Mouse (Mus musculus) liver, embryonic 14.5 days (tissue): ENCODE results near the gene Gm17304. TPM values are rescaled to one million over a fixed set of nuclear protein-coding genes. Genes with fewer than 3 reads are reported as not detected.

Experiments
- ATAC-seq: fragments of 200-750 bp; cut with Nextera tagmentation; 2 replicates; pipeline ENCODE4 v1.8.0; 2017; ENCODE audit warnings: moderate number of reproducible peaks, mild to moderate bottlenecking, moderate library complexity; ENCODE audit not compliant: insufficient read depth
- DNase-seq, 3 experiments: peaks; one replicate each; pipeline ENCODE4 v3.0.0-alpha.2; 2012 to 2013; ENCODE audit warnings: low read depth in 3 of 3, low spot score in 3 of 3
- H3K27ac ChIP-seq: fragments of 300-500 bp; sonication (generic); 2 replicates; pipeline ENCODE4 v1.5.1; 2014; ENCODE audit warnings: moderate library complexity, mild to moderate bottlenecking, control low read depth, inconsistent platforms
- H3K27me3 ChIP-seq: fragments of 300-500 bp; sonication (generic); 2 replicates; pipeline ENCODE4 v1.6.1; 2014; ENCODE audit warnings: mild to moderate bottlenecking, low read length, moderate library complexity; ENCODE audit not compliant: control insufficient read depth, insufficient read depth
- H3K36me3 ChIP-seq: fragments of 300-500 bp; sonication (generic); replicated peaks from 2 replicates; pipeline ENCODE4 v1.6.1; 2014; ENCODE audit warnings: low read depth; ENCODE audit not compliant: control insufficient read depth, insufficient read depth
- H3K4me1 ChIP-seq, 2 experiments: fragments of 200-500 bp in 1 of 2; fragments of 300-500 bp in 1 of 2; sonication (generic) in 1 of 2; replicated peaks; 2 replicates each; pipeline ENCODE4 v1.6.1; 2012 to 2014; ENCODE audit warnings: antibody characterized with exemption in 1 of 2, inconsistent platforms in 1 of 2, low read length in 1 of 2; ENCODE audit not compliant: control insufficient read depth in 2 of 2, insufficient read depth in 2 of 2
- H3K4me2 ChIP-seq: fragments of 300-500 bp; sonication (generic); 2 replicates; pipeline ENCODE4 v1.6.1; 2014; ENCODE audit warnings: low read depth, mild to moderate bottlenecking, control low read depth, moderate library complexity
- H3K4me3 ChIP-seq, 2 experiments: fragments of 200-500 bp in 1 of 2; fragments of 300-500 bp in 1 of 2; sonication (generic) in 1 of 2; 2 replicates each; pipeline ENCODE4 v1.5.1; 2012 to 2014; ENCODE audit warnings: low read depth in 2 of 2, low read length in 2 of 2, mild to moderate bottlenecking in 2 of 2, control low read depth in 1 of 2, inconsistent platforms in 1 of 2, moderate library complexity in 1 of 2; ENCODE audit not compliant: insufficient read depth in 1 of 2
- H3K9ac ChIP-seq: fragments of 300-500 bp; sonication (generic); replicated peaks from 2 replicates; pipeline ENCODE4 v1.6.1; 2014; ENCODE audit warnings: mild to moderate bottlenecking, control low read depth, moderate library complexity
- H3K9me3 ChIP-seq: fragments of 300-500 bp; sonication (generic); 2 replicates; pipeline ENCODE4 v1.6.1; 2016; ENCODE audit warnings: low read length, mixed read lengths; ENCODE audit not compliant: control insufficient read depth
- CTCF ChIP-seq: IDR thresholded peaks from 2 replicates; pipeline ENCODE4 v1.5.1; 2016; ENCODE audit warnings: antibody characterized with exemption, low read depth, control low read depth
- EP300 ChIP-seq: IDR thresholded peaks from 2 replicates; pipeline ENCODE4 v1.6.1; 2016; ENCODE audit warnings: antibody characterized with exemption, low read depth
- WGBS: fragments of 180-500 bp; shearing (Covaris S2); extraction: QIAGEN DNeasy Blood & Tissue Kit; methylation state at CpG from one replicate; pipeline ENCODE4 v1.1.7; 2014; ENCODE audit not compliant: insufficient replicate concordance; 5-methylcytosine and 5-hydroxymethylcytosine counted together
- polyA plus RNA-seq, 2 experiments: library from polyadenylated mRNA; depleted of rRNA in 1 of 2; stranded (reverse) in 1 of 2; unstranded in 1 of 2; fragments of >200 nt; fragmentation: Nextera tagmentation in 1 of 2; extraction: Ambion mirVana in 1 of 2; gene quantifications; 2 replicates each; pipeline versions ENCODE4 v1.2.1 to v1.2.3; 2012 to 2014

Gene Gm17304
- polyA plus RNA-seq (2012; rRNA removed), result not detected in 2 replicates
- not detected in 2 replicates for polyA plus RNA-seq (2014; fragmentation: Nextera tagmentation; extraction: Ambion mirVana)

DNA sequence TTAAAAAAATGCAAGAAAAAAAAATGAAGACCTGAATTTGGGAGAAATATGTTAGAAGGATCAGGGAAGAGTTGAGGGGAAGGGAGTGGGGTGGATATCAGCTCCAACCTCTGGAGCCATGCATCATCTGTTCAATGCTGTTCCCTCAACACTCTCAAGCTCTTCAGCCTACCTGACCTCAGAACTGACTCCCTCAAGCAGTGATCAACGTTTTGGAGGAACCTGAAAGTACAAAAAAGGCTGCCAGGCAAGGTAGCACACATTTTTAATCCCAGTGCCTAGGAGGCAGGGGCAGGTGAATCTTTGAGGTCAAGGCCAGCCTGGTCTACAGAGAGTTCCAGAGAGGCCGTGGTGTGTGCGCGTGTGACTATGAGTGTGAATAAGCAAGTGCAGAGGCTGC is at the start of gene Gm17304:
Gm17304 (plus strand) TSS at position 301 of the 400 bp plus-strand sequence.
- no peak within 1 kb of the TSS for H3K4me2 ChIP-seq
- H3K27me3 ChIP-seq, result no peaks in the 10 kb centered on the region
- H3K4me1 ChIP-seq, result no peaks in the 10 kb centered on the region
- no peak within 1 kb of the TSS for H3K4me3 ChIP-seq
- H3K9me3 ChIP-seq, result no peaks in the 10 kb centered on the region
- TF ChIP-seq EP300 (no peak), CTCF (no peak)
- no peaks in the 10 kb centered on the region for H3K36me3 ChIP-seq
- H3K27ac ChIP-seq, result no peak within 1 kb of the TSS
- no peak within 1 kb of the TSS for H3K9ac ChIP-seq
- 86% methylated on average over 4 of the region's 4 CpGs for WGBS
- DNase-seq, result no peak
- ATAC-seq, result no peak

DNA sequence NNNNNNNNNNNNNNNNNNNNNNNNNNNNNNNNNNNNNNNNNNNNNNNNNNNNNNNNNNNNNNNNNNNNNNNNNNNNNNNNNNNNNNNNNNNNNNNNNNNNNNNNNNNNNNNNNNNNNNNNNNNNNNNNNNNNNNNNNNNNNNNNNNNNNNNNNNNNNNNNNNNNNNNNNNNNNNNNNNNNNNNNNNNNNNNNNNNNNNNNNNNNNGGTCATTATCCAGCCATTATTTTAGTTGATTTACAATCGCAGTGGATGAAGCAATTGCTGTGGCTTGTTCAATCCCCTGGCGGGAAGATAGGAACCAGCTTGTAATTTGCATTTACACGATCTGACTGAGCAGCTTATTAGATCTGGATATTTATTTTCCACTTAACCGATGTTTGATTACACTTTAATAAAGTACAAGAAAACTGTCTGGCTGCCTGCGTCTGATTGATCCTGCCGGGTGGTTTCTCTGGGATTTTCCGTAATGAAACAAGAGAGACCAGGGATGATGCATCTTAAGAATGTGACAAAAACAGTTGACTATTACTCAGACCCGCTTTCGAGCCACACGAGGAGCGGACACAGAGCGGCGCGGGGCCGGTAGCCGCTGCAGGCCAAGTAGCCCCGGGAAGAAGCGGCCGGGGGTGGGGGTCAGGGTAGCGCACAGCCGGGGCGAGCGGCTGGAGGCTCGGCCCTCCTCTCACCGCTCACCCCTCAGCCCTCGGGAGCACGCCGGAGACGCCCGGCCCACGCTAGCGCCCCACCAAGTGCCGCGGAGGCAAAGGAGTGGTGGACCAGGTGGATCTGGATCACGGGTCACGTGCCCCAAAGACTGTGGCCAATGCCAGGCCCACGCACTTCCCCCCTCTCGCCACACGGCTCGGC is 48.0 kb upstream of the Gm17304 start:
- DNase-seq, result no peak
- no peak overlapping the region for H3K9ac ChIP-seq
- no peaks in the 10 kb centered on the region for H3K9me3 ChIP-seq
- peak overlapping the region; percentile 17; the same call in 1 of the 2 replicates for H3K4me2 ChIP-seq
- 6% methylated on average over 37 of the region's 40 CpGs for WGBS
- no peaks in the 10 kb centered on the region for H3K36me3 ChIP-seq
- no peaks in the 10 kb centered on the region for H3K4me1 ChIP-seq
- TF ChIP-seq EP300, result no peak
- TF ChIP-seq CTCF, result no peak
- peaks cover 52% of the 10 kb centered on the region for H3K27me3 ChIP-seq
- ATAC-seq, result no peak
- no peak overlapping the region for H3K27ac ChIP-seq
- no peak overlapping the region for H3K4me3 ChIP-seq

DNA sequence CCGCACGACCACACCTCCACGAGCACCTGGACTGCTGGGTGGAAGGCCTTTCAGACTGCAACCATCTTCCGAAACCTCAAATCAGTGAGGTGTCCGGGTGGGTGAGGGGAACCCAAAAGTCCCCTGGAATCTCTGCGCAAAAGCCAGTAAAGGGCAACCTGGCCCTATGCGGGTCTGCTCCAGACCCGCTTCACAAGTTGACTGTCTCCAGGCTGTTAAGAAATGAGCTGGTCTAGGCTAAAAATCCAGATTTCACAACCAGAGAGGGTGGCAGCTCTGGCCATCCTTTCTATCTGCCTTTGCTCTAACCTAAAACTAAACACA is 47.4 kb upstream of the Gm17304 start:
- Histone ChIP-seq H3K4me3 (no peak overlapping the region), H3K27me3 (peaks cover 52% of the 10 kb centered on the region), H3K4me1 (no peaks in the 10 kb centered on the region), H3K9me3 (no peaks in the 10 kb centered on the region), H3K9ac (no peak overlapping the region), H3K36me3 (no peaks in the 10 kb centered on the region), H3K27ac (no peak overlapping the region), H3K4me2 (no peak overlapping the region)
- DNase-seq (no peak), ATAC-seq (no peak)
- 15% methylated on average over 8 of the region's 8 CpGs for WGBS
- TF ChIP-seq EP300, result no peak
- no peak for TF ChIP-seq CTCF

DNA sequence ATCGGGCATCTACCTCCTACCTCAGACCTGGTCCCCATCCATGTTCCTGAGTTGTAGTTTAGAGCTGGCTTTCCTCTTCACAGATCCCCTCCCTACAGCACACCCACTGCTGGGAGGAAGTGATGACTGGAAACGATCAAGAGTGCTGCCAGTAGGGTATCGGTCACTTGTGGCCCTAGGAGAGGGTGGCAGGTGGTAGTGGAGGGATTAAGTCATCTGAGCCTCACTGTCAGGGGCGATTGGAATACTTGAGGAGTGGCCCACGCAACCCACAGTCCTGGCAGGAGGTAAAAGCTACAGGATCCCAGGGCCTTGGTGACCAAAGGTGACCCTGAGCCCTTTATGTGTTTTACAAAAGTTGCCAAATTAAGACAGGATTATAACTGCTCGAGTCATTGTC is 42.9 kb upstream of the Gm17304 start:
- 37% methylated on average over 6 of the region's 6 CpGs for WGBS
- TF ChIP-seq CTCF, result no peak
- TF ChIP-seq EP300, result no peak
- H3K9ac ChIP-seq, result no peak overlapping the region
- peaks cover 24% of the 10 kb centered on the region for H3K27me3 ChIP-seq
- no peak overlapping the region for H3K4me2 ChIP-seq
- no peak overlapping the region for H3K4me3 ChIP-seq
- no peaks in the 10 kb centered on the region for H3K4me1 ChIP-seq
- ATAC-seq (no peak), DNase-seq (no peak)
- no peak overlapping the region for H3K27ac ChIP-seq
- H3K36me3 ChIP-seq, result no peaks in the 10 kb centered on the region
- H3K9me3 ChIP-seq, result no peaks in the 10 kb centered on the region

DNA sequence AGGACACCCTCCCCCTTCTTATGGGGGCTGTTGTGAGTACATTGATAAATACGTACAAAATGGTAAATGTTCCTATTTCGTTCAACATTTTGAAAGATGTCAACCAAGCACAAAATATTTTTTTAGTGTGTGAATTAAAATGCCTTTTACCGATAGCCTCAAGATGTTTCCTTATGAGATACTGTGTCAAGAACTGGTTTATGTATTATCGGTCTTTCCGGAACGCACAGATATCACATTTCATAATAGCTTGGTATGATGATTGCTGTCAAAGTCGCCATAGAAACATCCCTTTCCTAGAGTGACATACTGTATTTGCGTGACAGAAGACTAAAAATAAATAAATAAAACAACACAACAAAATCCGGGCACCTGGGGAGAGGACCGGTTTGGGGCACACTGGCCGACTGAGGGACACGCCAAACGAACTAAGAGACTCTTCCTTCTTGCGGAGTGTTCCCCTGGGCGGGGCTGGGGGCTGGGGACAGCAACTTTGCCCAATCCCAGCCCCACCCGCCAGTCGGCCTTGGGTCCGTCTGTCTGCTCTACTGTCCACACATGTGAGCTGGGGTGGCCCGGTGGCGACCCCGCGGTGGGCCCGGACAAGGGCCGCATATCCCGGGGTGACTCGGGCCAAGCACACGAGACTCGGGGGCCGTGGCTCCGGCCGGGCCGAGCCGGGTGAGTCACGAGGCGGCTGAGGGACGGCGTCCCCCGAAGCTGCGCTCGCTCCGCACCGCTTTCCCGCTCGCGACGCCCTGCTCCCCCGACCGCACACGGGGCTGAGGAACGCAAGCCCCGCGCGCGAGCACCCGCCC is 34.9 kb upstream of the Gm17304 start:
- ATAC-seq, result peak; percentile 61
- WGBS, result 6% methylated on average over 52 of the region's 55 CpGs

More for the DNA sequence above, 34.9 kb upstream of the Gm17304 start:
- Histone ChIP-seq H3K9me3 (no peaks in the 10 kb centered on the region), H3K4me2 (peak overlapping the region; percentile 78), H3K9ac (0 out of 2 replicates have a peak overlapping the region, but pooled peaks have one; percentile 7), H3K4me3 (peak overlapping the region; percentile 38 to 49), H3K36me3 (no peaks in the 10 kb centered on the region), H3K4me1 (no peaks in the 10 kb centered on the region), H3K27ac (no peak overlapping the region), H3K27me3 (peaks cover 25% of the 10 kb centered on the region)
- TF ChIP-seq EP300 (no peak), CTCF (no peak)
- no peak for DNase-seq
